Mouse (Mus musculus): ENCODE results near the gene Gabra5.

Gene Gabra5

DNA sequence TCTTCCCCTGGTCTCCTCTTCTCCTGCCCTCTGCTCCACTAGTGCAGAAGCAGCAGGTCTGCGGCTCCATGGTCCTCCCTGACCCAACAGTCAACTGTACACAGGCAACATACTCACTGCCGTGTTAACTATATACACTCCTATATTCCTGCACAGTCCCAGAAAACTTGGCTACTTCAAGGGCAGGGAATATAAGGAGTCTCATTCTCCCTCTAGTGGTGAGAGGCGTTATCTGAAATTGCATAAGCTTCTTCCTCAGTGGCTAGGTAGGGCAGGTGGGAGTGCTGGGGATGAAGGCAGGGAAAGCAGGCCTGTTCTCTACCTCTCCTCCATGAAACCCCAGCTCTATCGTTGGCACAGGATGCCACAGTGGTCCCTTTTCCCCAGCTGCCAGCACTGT is 125.7 kb downstream of the Gabra5 start:
- DNase-seq, result peak; percentile 77

DNA sequence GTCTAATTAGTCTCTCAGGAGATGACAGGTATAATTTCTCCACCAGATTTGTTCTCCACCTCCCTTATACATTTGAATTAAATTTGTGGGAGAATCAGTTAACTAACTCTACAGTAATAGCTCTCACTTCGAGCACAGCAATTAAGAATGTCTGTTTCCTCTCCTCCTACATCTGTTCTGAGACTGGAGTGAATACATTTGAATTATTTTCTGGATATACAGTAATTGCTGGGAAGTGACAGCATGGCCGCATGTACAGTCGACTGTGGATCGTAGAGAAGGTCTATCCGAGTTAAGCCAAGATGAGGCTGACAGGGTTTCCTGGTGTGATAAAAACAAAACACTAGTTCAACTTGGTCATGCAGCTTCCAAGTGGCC is 143.9 kb downstream of the Gabra5 start:
- no peak for DNase-seq

DNA sequence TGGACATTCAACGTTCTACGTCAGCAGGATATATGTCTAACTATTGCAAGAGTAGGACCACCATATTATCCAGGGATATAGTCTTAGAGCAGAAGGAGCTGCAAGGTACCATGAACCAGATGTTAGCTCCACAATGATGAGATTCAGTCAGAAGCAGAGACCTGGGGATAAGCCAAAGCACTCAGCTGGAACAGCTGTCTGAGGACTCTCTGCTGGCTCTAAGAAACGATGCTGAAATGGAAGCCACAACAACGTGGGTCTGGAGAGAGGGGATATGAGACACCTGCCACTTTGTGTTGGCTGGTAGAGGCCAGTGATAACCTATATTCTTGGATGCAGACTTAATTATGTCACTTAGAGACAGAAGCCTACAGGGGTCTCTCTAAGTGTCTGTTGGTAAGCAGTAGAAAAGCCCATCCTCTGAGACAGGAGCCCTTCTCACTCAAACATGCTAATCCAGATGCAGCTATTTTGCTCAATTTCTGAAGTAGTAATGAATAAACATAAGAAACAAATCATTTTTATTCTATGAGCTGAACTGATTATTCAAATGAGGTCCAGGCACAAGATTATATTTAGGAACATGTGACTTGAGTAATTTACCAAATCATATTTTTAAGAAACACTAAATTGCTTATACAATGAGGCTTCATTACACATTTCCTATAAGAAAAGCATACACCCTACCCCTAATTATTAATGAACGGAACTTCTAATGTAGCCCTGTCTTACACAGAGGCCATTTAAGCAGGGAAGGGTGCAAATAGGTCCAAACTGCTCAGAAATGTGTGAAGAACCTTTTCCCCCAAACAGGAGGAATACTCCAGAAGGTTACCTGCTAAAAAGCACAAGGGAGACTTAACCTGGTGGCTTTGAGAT is 144.5 kb downstream of the Gabra5 start:
- DNase-seq, result no peak

DNA sequence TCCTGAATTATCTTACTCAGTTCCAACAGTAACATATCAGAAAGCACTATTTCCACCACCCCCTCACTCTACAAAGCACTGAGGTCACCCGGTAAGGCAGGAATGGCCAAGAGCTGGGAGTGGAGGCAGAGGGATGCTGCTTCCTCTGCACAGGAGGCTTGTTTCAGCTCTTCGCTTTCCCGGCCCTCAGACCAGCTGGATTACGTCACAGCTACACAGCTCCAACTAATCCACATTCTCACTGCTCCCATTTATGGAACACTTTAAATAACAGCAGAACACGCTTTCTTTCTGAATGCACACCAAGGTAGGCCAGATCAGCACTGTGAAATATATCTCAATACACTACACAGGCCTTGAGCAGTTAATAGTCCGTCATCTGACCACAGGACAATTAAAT is 146.0 kb downstream of the Gabra5 start:
- DNase-seq, result no peak

DNA sequence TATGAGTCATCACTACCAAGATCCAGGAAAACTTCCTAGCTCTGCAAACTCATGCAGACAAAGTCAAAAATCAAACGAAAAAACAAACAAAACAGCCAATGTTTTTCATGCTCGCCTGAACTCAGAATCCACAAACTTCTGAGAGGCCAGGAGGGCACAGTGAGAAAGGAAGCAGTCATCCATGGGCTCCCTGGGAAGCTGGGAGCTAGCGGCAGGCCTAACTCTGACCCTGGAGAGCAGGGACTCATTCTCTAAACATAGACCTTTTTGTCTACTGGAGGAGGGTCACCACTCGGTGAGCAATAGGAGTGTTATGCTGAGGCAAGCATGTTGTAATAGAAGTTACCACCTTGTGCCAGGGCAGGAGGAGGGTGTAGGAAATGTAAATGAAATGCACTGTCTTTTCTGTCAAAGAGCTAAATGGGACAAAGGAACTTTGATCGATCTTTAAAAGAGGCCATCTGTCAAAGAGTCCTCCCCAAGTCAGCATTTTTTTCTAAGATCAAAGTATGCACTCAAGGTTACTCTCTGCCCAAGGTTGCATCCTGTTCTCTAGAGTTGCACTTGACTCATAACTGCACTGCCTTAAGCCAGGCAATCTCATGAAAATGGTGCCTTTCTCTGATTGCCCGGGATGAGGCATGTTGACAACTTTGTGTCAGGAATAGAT is 151.9 kb downstream of the Gabra5 start:
- DNase-seq, result no peak
